Mouse (Mus musculus): ENCODE measurements at regions not wholly inside any gene's neighbourhood (a gene's known extent, or its start where the extent isn't known, plus 50 kb on each side); places are given as distances from the start of the nearest gene placed in this dataset.

GRCm38 (mm10) chr10:9338207-9338801 lies 336.7 kb downstream of the Samd5 start:
- DNase-seq (ENCODE audit: extremely low read depth): no peak
- Histone ChIP-seq H3K36me3 (replicated peaks in 1 of 2; ENCODE audit: control insufficient read depth in 1 of 2, insufficient read depth in 1 of 2, low read length in 1 of 2) (no peaks in the 10 kb centered on the region), H3K9me3 (replicated peaks; ENCODE audit: low read length) (no peaks in the 10 kb centered on the region), H3K4me2 (ENCODE audit: insufficient read depth, low read depth, poor library complexity, severe bottlenecking) (no peak overlapping the region), H3K9ac (ENCODE audit: insufficient read depth, low read depth) (no peak overlapping the region), H3K27ac (ENCODE audit: insufficient read depth, low read depth) (no peak overlapping the region), H3K79me2 (replicated peaks; ENCODE audit: control insufficient read depth, extremely low read depth, insufficient read depth, poor library complexity, severe bottlenecking) (no peaks in the 10 kb centered on the region), H3K27me3 (replicated peaks) (no peaks in the 10 kb centered on the region), H3K4me1 (ENCODE audit: control insufficient read depth in 1 of 2, insufficient read depth in 2 of 2) (peaks cover 0 to 2% of the 10 kb centered on the region in 2 experiments; a peak in 2 of 4 replicates), H3K4me3 (replicated peaks in 1 of 3; ENCODE audit: low read depth in 2 of 3, low read length in 2 of 3, poor library complexity in 1 of 3) (no peak overlapping the region)
- in situ Hi-C loops (cut with MboI; ENCODE audit: low pct_ligation_motif_present, low pct_unique_long_range_greater_than_20kb, low sequenced_read_pairs) (no loop called here), dilution Hi-C loops (cut with MboI; ENCODE audit: extremely low pct_ligation_motif_present, extremely low pct_unique_long_range_greater_than_20kb, low sequenced_read_pairs) (no loop called here)
- TF ChIP-seq ZNF384 (IDR thresholded peaks at IDR 0.05; ENCODE audit: low read depth, low read length): no peak
- TF ChIP-seq NRF1 (IDR thresholded peaks at IDR 0.05; ENCODE audit: low read depth, low read length): no peak
- no peak for TF ChIP-seq EP300 (IDR thresholded peaks at IDR 0.05; ENCODE audit: low read length)
- no peak for TF ChIP-seq ZMIZ1 (IDR thresholded peaks at IDR 0.05; ENCODE audit: low read depth, low read length)
- no peak for TF ChIP-seq PAX5 (IDR thresholded peaks at IDR 0.05; ENCODE audit: low read length)
- TF ChIP-seq POLR2AphosphoS2 (IDR thresholded peaks at IDR 0.05; ENCODE audit: low read depth, low read length): no peak
- no peak for TF ChIP-seq SMC3 (IDR thresholded peaks at IDR 0.05; ENCODE audit: low read depth, low read length)
- no peak for TF ChIP-seq SIN3A (IDR thresholded peaks at IDR 0.05; ENCODE audit: low read length)
- no peak for TF ChIP-seq USF2 (conservative IDR thresholded peaks at IDR 0.05; ENCODE audit: low read depth, low read length)
- no peak for TF ChIP-seq E2F4 (IDR thresholded peaks at IDR 0.05; ENCODE audit: insufficient replicate concordance, low read depth, low read length)
- no peak for TF ChIP-seq TCF12 (IDR thresholded peaks at IDR 0.05; ENCODE audit: low read depth, low read length)
- no peak for TF ChIP-seq IRF4 (IDR thresholded peaks at IDR 0.05; ENCODE audit: low read depth, low read length)
- no peak for TF ChIP-seq RCOR1 (conservative IDR thresholded peaks at IDR 0.05; ENCODE audit: low read depth, low read length)
- TF ChIP-seq MAX (IDR thresholded peaks at IDR 0.05; ENCODE audit: low read length): no peak
- no peak for TF ChIP-seq CHD2 (IDR thresholded peaks at IDR 0.05; ENCODE audit: low read length)
- TF ChIP-seq ELF1 (IDR thresholded peaks at IDR 0.05; ENCODE audit: low read depth, low read length): no peak
- no peak for TF ChIP-seq CHD1 (IDR thresholded peaks at IDR 0.05; ENCODE audit: low read depth, low read length)

DNA sequence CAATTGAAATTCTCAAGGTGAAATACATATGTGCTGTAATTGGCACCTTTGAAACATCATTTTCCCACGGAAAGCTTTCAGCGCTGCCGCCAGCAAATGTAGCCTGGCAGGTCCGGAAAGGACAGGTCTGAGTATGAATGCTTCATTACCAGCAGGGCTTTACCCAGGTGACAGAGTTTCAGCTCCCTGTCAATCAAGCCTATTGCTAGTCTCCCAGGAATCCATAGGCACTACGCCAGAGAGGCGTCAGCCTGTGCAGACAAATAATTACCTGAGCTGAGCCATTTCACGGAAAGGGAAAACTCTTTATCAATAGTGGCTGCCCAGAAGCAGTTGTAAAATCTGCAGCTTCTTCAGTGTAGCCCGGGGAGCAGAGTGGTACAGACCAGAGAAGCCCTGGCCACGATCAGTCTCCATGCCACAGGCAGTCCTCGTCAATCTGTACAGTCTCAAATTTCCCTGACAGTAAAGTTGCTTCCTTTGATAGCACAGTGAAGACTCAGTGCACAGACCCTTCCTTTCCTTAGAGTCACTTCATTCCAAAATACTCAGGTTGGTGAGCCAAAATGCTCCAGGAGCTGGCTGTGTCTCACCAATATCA lies 340.7 kb downstream of the Samd5 start:
- Histone ChIP-seq H3K27ac (ENCODE audit: insufficient read depth, low read depth) (no peak overlapping the region), H3K9me3 (replicated peaks; ENCODE audit: low read length) (no peaks in the 10 kb centered on the region), H3K79me2 (replicated peaks; ENCODE audit: control insufficient read depth, extremely low read depth, insufficient read depth, poor library complexity, severe bottlenecking) (no peaks in the 10 kb centered on the region), H3K4me3 (replicated peaks in 1 of 3; ENCODE audit: low read depth in 2 of 3, low read length in 2 of 3, poor library complexity in 1 of 3) (no peak overlapping the region), H3K4me2 (ENCODE audit: insufficient read depth, low read depth, poor library complexity, severe bottlenecking) (no peak overlapping the region), H3K4me1 (ENCODE audit: control insufficient read depth in 1 of 2, insufficient read depth in 2 of 2) (peaks cover 0 to 7% of the 10 kb centered on the region in 2 experiments; a peak in 1 of 4 replicates), H3K27me3 (replicated peaks) (no peaks in the 10 kb centered on the region), H3K36me3 (replicated peaks in 1 of 2; ENCODE audit: control insufficient read depth in 1 of 2, insufficient read depth in 1 of 2, low read length in 1 of 2) (no peaks in the 10 kb centered on the region), H3K9ac (ENCODE audit: insufficient read depth, low read depth) (no peak overlapping the region)
- DNase-seq (ENCODE audit: extremely low read depth): no peak
- dilution Hi-C loops (cut with MboI; ENCODE audit: extremely low pct_ligation_motif_present, extremely low pct_unique_long_range_greater_than_20kb, low sequenced_read_pairs) (no loop called here), in situ Hi-C loops (cut with MboI; ENCODE audit: low pct_ligation_motif_present, low pct_unique_long_range_greater_than_20kb, low sequenced_read_pairs) (no loop called here)
- TF ChIP-seq RAD21 (IDR thresholded peaks at IDR 0.05; ENCODE audit: low read depth, low read length) (no peak), ZNF384 (IDR thresholded peaks at IDR 0.05; ENCODE audit: low read depth, low read length) (no peak), BHLHE40 (IDR thresholded peaks at IDR 0.05; ENCODE audit: low read depth, low read length) (no peak), CHD2 (IDR thresholded peaks at IDR 0.05; ENCODE audit: low read length) (no peak), MXI1 (IDR thresholded peaks at IDR 0.05; ENCODE audit: low read depth, low read length) (no peak), NRF1 (IDR thresholded peaks at IDR 0.05; ENCODE audit: low read depth, low read length) (no peak), UBTF (IDR thresholded peaks at IDR 0.05; ENCODE audit: low read depth, low read length) (no peak)

All from CH12.LX (cell line).